Mouse (Mus musculus) ES-CJ7 (cell line): ENCODE results near the gene Akr1d1.

Experiments
- DNase-seq: peaks from one replicate; pipeline ENCODE4 v3.0.0; 2011; ENCODE audit warnings: low read depth, low spot score

The Akr1d1 gene

GRCm38 (mm10) chr6:37617431-37618011 lies 87.5 kb downstream of the Akr1d1 start:
- DNase-seq, result no peak
